Mouse (Mus musculus) hindbrain, embryonic 14.5 days (tissue): Measurements from ENCODE around the gene Tead2. TPM values are rescaled to one million over a fixed set of nuclear protein-coding genes. Genes with fewer than 3 reads are reported as not detected.

Source experiments
- ATAC-seq: fragments of 200-750 bp; cut with Nextera tagmentation; 2 replicates; pipeline ENCODE4 v1.8.0; 2017; ENCODE audit warnings: moderate number of reproducible peaks, mild to moderate bottlenecking, moderate TSS enrichment, moderate library complexity; ENCODE audit not compliant: low FRiP score
- DNase-seq: peaks from one replicate; pipeline ENCODE4 v3.0.0-alpha.2; 2015; ENCODE audit warnings: low spot score
- H3K27ac ChIP-seq: fragments of 300-500 bp; sonication (generic); 2 replicates; pipeline ENCODE4 v1.5.1; 2014; ENCODE audit warnings: mild to moderate bottlenecking, moderate library complexity
- H3K27me3 ChIP-seq: fragments of 300-500 bp; sonication (generic); 2 replicates; pipeline ENCODE4 v1.6.1; 2014; ENCODE audit warnings: mild to moderate bottlenecking, low read length, mixed read lengths; ENCODE audit not compliant: control insufficient read depth, insufficient read depth
- H3K36me3 ChIP-seq: fragments of 300-500 bp; sonication (generic); replicated peaks from 2 replicates; pipeline ENCODE4 v1.6.1; 2014; ENCODE audit not compliant: control insufficient read depth, insufficient read depth
- H3K4me1 ChIP-seq: fragments of 300-500 bp; sonication (generic); replicated peaks from 2 replicates; pipeline ENCODE4 v1.6.1; 2014; ENCODE audit warnings: antibody characterized with exemption, low read length, mixed read lengths; ENCODE audit not compliant: control insufficient read depth, insufficient read depth
- H3K4me2 ChIP-seq: fragments of 300-500 bp; sonication (generic); replicated peaks from 2 replicates; pipeline ENCODE4 v1.6.1; 2014; ENCODE audit warnings: mild to moderate bottlenecking, moderate library complexity
- H3K4me3 ChIP-seq: fragments of 300-500 bp; sonication (generic); replicated peaks from 2 replicates; pipeline ENCODE4 v1.5.1; 2014; ENCODE audit warnings: mild to moderate bottlenecking, low read length
- H3K9ac ChIP-seq: fragments of 300-500 bp; sonication (generic); 2 replicates; pipeline ENCODE4 v1.6.1; 2014
- H3K9me3 ChIP-seq: fragments of 300-500 bp; sonication (generic); 2 replicates; pipeline ENCODE4 v1.6.1; 2016; ENCODE audit warnings: low read length; ENCODE audit not compliant: control insufficient read depth
- WGBS: fragments of 180-500 bp; shearing (Covaris S2); extraction: QIAGEN DNeasy Blood & Tissue Kit; methylation state at CpG from one replicate; pipeline ENCODE4 v1.1.7; 2014; 5-methylcytosine and 5-hydroxymethylcytosine counted together
- polyA plus RNA-seq: library from polyadenylated mRNA; unstranded; fragments of >200 nt; fragmentation: Nextera tagmentation; extraction: Ambion mirVana; gene quantifications from 2 replicates; pipeline ENCODE4 v1.2.1, GENCODE M21; 2014

Gene Tead2
- polyA plus RNA-seq, 1 experiment from 2014 or later, result 37.7 TPM

DNA sequence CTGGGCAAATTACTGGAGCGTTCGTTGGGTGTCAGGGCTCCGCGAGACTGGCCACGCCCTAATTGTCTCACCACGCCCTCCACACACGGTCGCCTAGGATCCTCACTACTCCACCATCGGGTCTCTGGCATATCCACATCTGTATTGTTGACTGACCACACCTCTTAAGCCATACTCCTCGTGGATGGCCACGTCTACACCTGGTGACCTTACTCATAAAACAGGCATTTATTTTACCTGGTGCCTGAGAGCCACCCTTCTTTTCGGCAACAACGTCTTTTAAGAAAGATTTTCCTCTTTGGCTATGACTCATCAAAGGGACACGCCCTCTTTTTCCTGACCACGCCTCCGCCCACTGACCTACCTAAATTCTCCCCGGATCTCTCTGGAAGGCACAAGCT, 3.7 kb upstream of the Tead2 start, which contains the start of gene Dkkl1:
TSS of gene Dkkl1 (minus strand) at position 297 of the 401 bp plus-strand sequence.
- ATAC-seq (no peak), DNase-seq (no peak)
- Histone ChIP-seq H3K36me3 (no peaks in the 10 kb centered on the region), H3K27me3 (peaks cover 25% of the 10 kb centered on the region), H3K4me2 (peak within 1 kb of the TSS; percentile 24), H3K4me3 (no peak within 1 kb of the TSS), H3K27ac (no peak within 1 kb of the TSS), H3K9me3 (no peaks in the 10 kb centered on the region), H3K4me1 (peaks cover 9% of the 10 kb centered on the region), H3K9ac (no peak within 1 kb of the TSS)
- 6% methylated on average over 17 of the region's 17 CpGs for WGBS

- Histone ChIP-seq H3K9me3 (no peaks in the 10 kb centered on the region), H3K4me1 (peaks cover 9% of the 10 kb centered on the region), H3K4me2 (no peak overlapping the region), H3K27me3 (peaks cover 25% of the 10 kb centered on the region), H3K9ac (no peak overlapping the region), H3K36me3 (no peaks in the 10 kb centered on the region), H3K4me3 (no peak overlapping the region), H3K27ac (no peak overlapping the region)
- ATAC-seq, result no peak
- DNase-seq, result no peak
- 76% methylated on average over 7 of the region's 7 CpGs for WGBS
Measured at GRCm38 (mm10) chr7:45212356-45212755, 3.2 kb upstream of the Tead2 start.

DNA sequence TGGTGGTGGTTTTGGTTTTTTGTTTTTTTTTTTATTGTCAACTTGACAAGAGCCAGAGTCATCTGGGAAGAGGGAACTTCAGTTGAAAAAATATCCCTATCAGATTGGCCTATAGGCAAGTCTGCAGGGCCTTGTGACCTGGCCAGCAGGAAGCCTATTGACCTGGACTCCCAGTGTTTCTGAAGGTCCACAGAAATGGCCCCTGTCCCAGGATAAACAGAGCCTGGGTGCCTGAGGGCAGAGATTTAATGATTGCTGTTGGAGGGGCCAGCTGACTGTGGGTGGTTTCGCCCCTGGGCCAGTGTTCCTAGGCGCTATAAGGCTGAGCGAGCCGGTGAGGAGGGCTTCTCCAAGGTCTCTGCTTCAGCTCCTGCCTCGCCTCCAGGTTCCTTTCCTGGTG, 1.8 kb upstream of the Tead2 start:
- H3K27me3 ChIP-seq, result peaks cover 25% of the 10 kb centered on the region
- H3K9ac ChIP-seq, result no peak overlapping the region
- H3K4me1 ChIP-seq, result peaks cover 9% of the 10 kb centered on the region
- no peak for DNase-seq
- H3K9me3 ChIP-seq, result no peaks in the 10 kb centered on the region
- no peaks in the 10 kb centered on the region for H3K36me3 ChIP-seq
- H3K4me3 ChIP-seq, result no peak overlapping the region
- ATAC-seq, result no peak
- no peak overlapping the region for H3K4me2 ChIP-seq
- 57% methylated on average over 5 of the region's 5 CpGs for WGBS
- no peak overlapping the region for H3K27ac ChIP-seq

DNA sequence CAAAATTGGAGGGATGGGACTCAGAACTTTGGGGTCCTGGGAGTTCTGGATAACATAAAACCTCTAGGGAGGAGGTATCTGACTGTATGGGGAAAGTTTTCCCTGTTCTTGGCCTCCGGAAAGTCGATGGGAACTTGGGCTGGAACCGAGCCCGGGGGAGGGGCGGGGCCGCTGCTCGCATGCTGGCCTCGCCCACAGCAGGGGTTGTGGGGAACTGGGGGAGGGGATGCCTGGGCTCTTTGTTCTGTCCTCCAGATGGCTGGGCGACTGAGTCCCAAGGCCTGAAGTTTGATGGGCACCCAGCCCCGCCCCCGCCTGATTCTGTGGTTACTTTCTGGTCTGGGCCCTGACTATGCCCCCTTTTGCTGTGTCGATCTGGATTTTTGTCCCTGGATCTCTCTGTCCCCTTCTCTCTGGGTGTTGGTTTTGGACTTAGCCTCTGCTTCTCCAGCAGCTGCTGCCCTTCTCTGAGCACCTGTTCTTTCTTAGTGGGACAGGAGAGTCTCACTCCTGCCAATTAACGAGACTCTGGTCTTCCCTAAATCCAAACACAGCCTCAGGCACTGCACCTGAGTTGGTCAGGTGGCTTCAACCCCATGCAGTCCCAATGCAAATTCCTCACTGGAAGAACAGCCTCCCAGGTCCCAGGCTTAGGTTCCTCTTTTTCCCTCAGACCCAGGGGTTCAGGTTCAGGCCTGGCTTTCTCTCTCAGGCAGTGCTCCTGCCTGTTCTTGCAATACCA, 1.1 kb downstream of the Tead2 start:
- H3K36me3 ChIP-seq, result 0 out of 2 replicates have a peak, but pooled peaks cover 6% of the 10 kb centered on the region
- H3K9ac ChIP-seq, result peak overlapping the region; percentile 78
- H3K27me3 ChIP-seq, result peaks cover 9% of the 10 kb centered on the region; the same call in 1 of the 2 replicates
- H3K4me3 ChIP-seq, result peak overlapping the region; percentile 49
- ATAC-seq (peak; percentile 71; the same call in 1 of the 2 replicates), DNase-seq (peak; percentile 72)
- 2% methylated on average over 13 of the region's 13 CpGs for whole genome bisulfite sequencing
- peak overlapping the region; percentile 85 for H3K27ac ChIP-seq
- H3K4me1 ChIP-seq, result peaks cover 9% of the 10 kb centered on the region
- H3K4me2 ChIP-seq, result peak overlapping the region; percentile 62
- no peaks in the 10 kb centered on the region for H3K9me3 ChIP-seq

- 89% methylated on average over 2 of the region's 2 CpGs for WGBS
- peaks cover 6% of the 10 kb centered on the region; the same call in 1 of the 2 replicates for H3K36me3 ChIP-seq
- no peak for DNase-seq
- H3K9me3 ChIP-seq, result no peaks in the 10 kb centered on the region
- no peaks in the 10 kb centered on the region for H3K27me3 ChIP-seq
- no peak for ATAC-seq
- no peak overlapping the region for H3K9ac ChIP-seq
- H3K4me3 ChIP-seq, result no peak overlapping the region
- no peak overlapping the region for H3K27ac ChIP-seq
- H3K4me2 ChIP-seq, result no peak overlapping the region
- no peaks in the 10 kb centered on the region for H3K4me1 ChIP-seq
Measured at GRCm38 (mm10) chr7:45221680-45222079, 6.1 kb downstream of the Tead2 start.

DNA sequence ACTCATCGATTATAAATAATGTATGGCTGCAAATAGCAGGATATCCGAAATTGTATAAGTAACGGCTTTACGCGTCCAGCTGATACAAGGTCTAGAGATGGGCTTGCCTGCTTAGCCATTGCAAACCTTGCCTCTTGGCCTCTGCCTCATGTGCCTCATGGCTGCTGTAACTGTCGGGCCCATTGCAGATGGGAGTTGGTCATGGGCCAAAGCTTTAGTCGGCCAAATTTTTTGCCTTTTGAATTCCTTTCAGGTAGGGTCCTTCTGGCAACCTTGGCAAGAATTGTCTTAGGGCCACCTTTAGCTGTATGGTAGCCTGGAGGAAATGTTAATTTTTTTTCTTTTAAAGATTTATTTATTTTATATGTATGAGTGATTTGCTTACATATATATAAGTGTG, 9.3 kb downstream of the Tead2 start:
- Histone ChIP-seq H3K36me3 (peaks cover 18% of the 10 kb centered on the region), H3K9me3 (no peaks in the 10 kb centered on the region), H3K27me3 (no peaks in the 10 kb centered on the region), H3K9ac (no peak overlapping the region), H3K4me3 (no peak overlapping the region), H3K4me2 (no peak overlapping the region), H3K27ac (no peak overlapping the region), H3K4me1 (no peaks in the 10 kb centered on the region)
- 90% methylated on average over 7 of the region's 7 CpGs for WGBS
- ATAC-seq (no peak), DNase-seq (no peak)

DNA sequence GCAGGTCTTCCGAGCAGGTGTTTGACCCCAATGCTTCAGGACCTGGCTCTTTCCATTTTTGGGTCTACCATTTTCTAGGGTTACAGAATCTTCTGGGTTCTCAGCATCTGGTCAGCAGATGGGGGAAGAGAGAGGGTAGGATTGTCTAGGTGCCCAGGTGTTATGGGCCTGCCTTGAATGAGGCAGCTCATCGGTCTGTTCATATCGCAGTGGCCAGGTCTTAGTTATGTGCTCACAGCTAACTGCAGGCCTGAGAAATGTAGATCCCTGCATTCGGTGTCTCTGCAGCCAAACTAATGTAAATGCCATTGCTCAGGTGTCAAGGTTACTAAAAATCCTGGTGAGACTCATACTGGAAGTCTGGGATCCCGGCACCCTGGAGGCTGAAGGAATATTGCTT, 10.9 kb downstream of the Tead2 start:
- Histone ChIP-seq H3K27ac (no peak overlapping the region), H3K27me3 (no peaks in the 10 kb centered on the region), H3K36me3 (peaks cover 16% of the 10 kb centered on the region), H3K4me2 (no peak overlapping the region), H3K4me1 (no peaks in the 10 kb centered on the region), H3K4me3 (no peak overlapping the region), H3K9me3 (no peaks in the 10 kb centered on the region), H3K9ac (no peak overlapping the region)
- ATAC-seq (no peak), DNase-seq (no peak)
- 96% methylated on average over 5 of the region's 5 CpGs for WGBS

DNA sequence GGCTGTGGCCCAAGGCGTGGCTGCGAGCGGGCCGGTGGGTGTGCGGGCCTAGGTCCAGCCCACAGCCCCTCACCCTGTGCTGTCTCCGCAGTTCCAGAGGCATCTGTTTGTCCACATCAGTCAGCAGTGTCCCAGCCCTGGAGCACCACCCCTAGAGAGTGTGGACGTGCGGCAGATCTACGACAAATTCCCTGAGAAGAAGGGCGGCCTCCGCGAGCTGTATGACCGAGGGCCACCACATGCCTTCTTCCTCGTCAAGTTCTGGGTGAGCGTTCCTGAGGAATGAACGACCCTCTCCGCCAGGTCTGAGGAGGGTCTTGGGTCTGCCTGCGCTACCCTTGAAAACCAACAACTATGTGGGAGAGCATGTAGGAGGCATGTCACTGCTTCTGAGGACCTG, 13.0 kb downstream of the Tead2 start:
- WGBS, result 96% methylated on average over 18 of the region's 18 CpGs
- Histone ChIP-seq H3K4me2 (no peak overlapping the region), H3K36me3 (peaks cover 22% of the 10 kb centered on the region), H3K9me3 (no peaks in the 10 kb centered on the region), H3K4me1 (no peaks in the 10 kb centered on the region), H3K9ac (no peak overlapping the region), H3K27me3 (no peaks in the 10 kb centered on the region), H3K27ac (no peak overlapping the region), H3K4me3 (no peak overlapping the region)
- ATAC-seq (no peak), DNase-seq (no peak)

- peaks cover 2% of the 10 kb centered on the region for H3K4me1 ChIP-seq
Measured at GRCm38 (mm10) chr7:45229046-45229445, 13.5 kb downstream of the Tead2 start.

More at GRCm38 (mm10) chr7:45229046-45229445, 13.5 kb downstream of the Tead2 start:
- ATAC-seq (no peak), DNase-seq (no peak)
- 94% methylated on average over 8 of the region's 8 CpGs for WGBS
- Histone ChIP-seq H3K4me2 (no peak overlapping the region), H3K27me3 (no peaks in the 10 kb centered on the region), H3K4me3 (no peak overlapping the region), H3K9ac (no peak overlapping the region), H3K9me3 (no peaks in the 10 kb centered on the region), H3K36me3 (peaks cover 22% of the 10 kb centered on the region), H3K27ac (no peak overlapping the region)
